ENCODE assay signal across 8 mouse cellular contexts in the genomic region with DNA sequence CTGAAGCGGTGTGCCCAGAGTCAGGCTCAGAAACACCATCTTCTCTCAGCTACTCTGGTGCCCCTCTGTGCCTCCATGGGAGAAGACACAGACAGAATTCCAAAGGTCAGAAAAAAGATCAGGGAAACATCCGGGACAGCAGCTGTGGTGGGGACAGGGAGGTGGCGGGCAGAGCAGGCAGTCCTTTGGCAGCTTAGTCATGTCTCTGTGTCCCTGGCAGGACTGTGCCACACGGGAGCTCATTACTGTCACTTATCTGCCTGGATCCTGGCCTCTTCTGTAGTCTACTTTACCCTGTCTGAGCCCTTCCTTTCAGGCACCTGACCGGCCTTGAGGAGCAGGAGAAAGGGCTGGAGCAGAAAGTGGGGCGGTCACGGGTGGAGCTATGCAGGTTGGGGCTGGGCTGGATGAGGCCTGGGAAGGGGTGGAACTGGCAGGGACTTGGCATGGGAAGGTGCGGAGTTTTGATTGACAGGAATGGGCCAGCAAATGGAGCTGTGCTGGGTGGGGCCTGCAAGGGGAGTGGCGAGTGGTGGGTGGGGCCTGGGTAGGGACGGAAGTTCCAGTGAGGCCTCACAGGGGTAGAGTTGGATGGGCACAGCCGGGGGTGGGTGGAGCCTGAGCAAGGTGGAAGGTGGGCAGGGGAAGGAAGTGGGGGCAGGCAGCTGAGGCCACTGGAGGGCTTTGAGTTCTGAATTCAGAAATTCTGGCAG.
DNase-seq lines count a peak whose midpoint lies in the region; ATAC-seq lines count a peak whose summit lies in the region.

No protein-coding gene starts in this region.

- ATAC-seq in embryonic facial prominence, embryonic 12.5 days (ENCODE audit: insufficient number of reproducible peaks, insufficient read depth, low FRiP score, low TSS enrichment) = peak; percentile 68
- peak; percentile 89 for ATAC-seq in lung, embryonic 16.5 days (ENCODE audit: low read depth)

- H3K9ac ChIP-seq in embryonic facial prominence, embryonic 12.5 days = no peak overlapping the region
- no peak overlapping the region for H3K9ac ChIP-seq in lung, embryonic 16.5 days (ENCODE audit: low read length)

- intact Hi-C loops in heart, postnatal 25 days (cut with DNase I) = no loop called here

- DNase-seq in layer of hippocampus, postnatal 14 days (ENCODE audit: low spot score in 2 of 2) = peak; percentile 30 to 37
- DNase-seq in layer of hippocampus, adult 9-10 months (ENCODE audit: low spot score) = no peak
- DNase-seq in heart, postnatal 25 days (ENCODE audit: low spot score) = peak; percentile 10
- DNase-seq in kidney, postnatal 36 days = peak; percentile 16 to 23
- DNase-seq in right cerebral cortex, adult 2 months (ENCODE audit: low spot score in 2 of 2) = peak; percentile 59 to 63
- DNase-seq in adipocyte (ENCODE audit: low spot score) = no peak

- H3K4me1 ChIP-seq in embryonic facial prominence, embryonic 12.5 days = peaks cover 3% of the 10 kb centered on the region; the same call in 1 of the 2 replicates
- peaks cover 7% of the 10 kb centered on the region for H3K4me1 ChIP-seq in lung, embryonic 16.5 days (replicated peaks; ENCODE audit: control insufficient read depth, insufficient read depth, low read length)

- no peaks in the 10 kb centered on the region for H3K9me3 ChIP-seq in embryonic facial prominence, embryonic 12.5 days
- no peaks in the 10 kb centered on the region for H3K9me3 ChIP-seq in lung, embryonic 16.5 days (ENCODE audit: control insufficient read depth, low read length)

- H3K27me3 ChIP-seq in embryonic facial prominence, embryonic 12.5 days = no peaks in the 10 kb centered on the region
- H3K27me3 ChIP-seq in lung, embryonic 16.5 days (ENCODE audit: control insufficient read depth, insufficient read depth, low read depth, low read length) = no peaks in the 10 kb centered on the region

- H3K4me3 ChIP-seq in embryonic facial prominence, embryonic 12.5 days = no peak overlapping the region
- H3K4me3 ChIP-seq in lung, embryonic 16.5 days (ENCODE audit: low read length) = no peak overlapping the region

- H3K27ac ChIP-seq in embryonic facial prominence, embryonic 12.5 days = no peak overlapping the region
- no peak overlapping the region for H3K27ac ChIP-seq in lung, embryonic 16.5 days (ENCODE audit: low read length)

- H3K4me2 ChIP-seq in embryonic facial prominence, embryonic 12.5 days (replicated peaks) = no peak overlapping the region
- no peak overlapping the region for H3K4me2 ChIP-seq in lung, embryonic 16.5 days (ENCODE audit: low read depth, low read length)

- H3K36me3 ChIP-seq in embryonic facial prominence, embryonic 12.5 days = no peaks in the 10 kb centered on the region
- H3K36me3 ChIP-seq in lung, embryonic 16.5 days (ENCODE audit: control insufficient read depth, insufficient read depth, low read length) = no peaks in the 10 kb centered on the region

- WGBS in embryonic facial prominence, embryonic 12.5 days = 39% methylated on average over 11 of the region's 11 CpGs
- WGBS in lung, embryonic 16.5 days = 33% methylated on average over 11 of the region's 11 CpGs

Comparison
In these comparisons a context has a peak if more than half of its experiments do, and no peak if none do; other contexts are left out.
1. DNase-seq: peak in layer of hippocampus, postnatal 14 days (2 of 2), heart, postnatal 25 days (single experiment), kidney, postnatal 36 days (2 of 2) and right cerebral cortex, adult 2 months (2 of 2); none in layer of hippocampus, adult 9-10 months (single experiment) and adipocyte (single experiment).